Mouse (Mus musculus): ENCODE measurements at regions not wholly inside any gene's neighbourhood (a gene's known extent, or its start where the extent isn't known, plus 50 kb on each side); places are given as distances from the start of the nearest gene placed in this dataset.

GRCm38 (mm10) chr6:117775304-117776050 lies 65.5 kb upstream of the Zfp637 start:
- H3K9me3 ChIP-seq: no peaks in the 10 kb centered on the region
- no peaks in the 10 kb centered on the region for H3K27me3 ChIP-seq (ENCODE audit: insufficient read depth, poor library complexity, severe bottlenecking)
- H3K4me3 ChIP-seq: no peak overlapping the region
- 86% methylated on average over 11 of the region's 11 CpGs for WGBS
- DNase-seq (ENCODE audit: low spot score): no peak
- no peaks in the 10 kb centered on the region for H3K4me1 ChIP-seq (replicated peaks)
- no peak overlapping the region for H3K27ac ChIP-seq
- H3K36me3 ChIP-seq: no peaks in the 10 kb centered on the region

GRCm38 (mm10) chr6:117778027-117778426 lies 63.0 kb upstream of the Zfp637 start:
- no peak overlapping the region for H3K4me3 ChIP-seq
- no peaks in the 10 kb centered on the region for H3K36me3 ChIP-seq
- H3K4me1 ChIP-seq (replicated peaks): no peaks in the 10 kb centered on the region
- no peaks in the 10 kb centered on the region for H3K27me3 ChIP-seq (ENCODE audit: insufficient read depth, poor library complexity, severe bottlenecking)
- H3K27ac ChIP-seq: no peak overlapping the region
- WGBS: 76% methylated on average over 2 of the region's 2 CpGs
- no peaks in the 10 kb centered on the region for H3K9me3 ChIP-seq
- no peak for DNase-seq (ENCODE audit: low spot score)

- Histone ChIP-seq H3K27me3 (ENCODE audit: insufficient read depth, poor library complexity, severe bottlenecking) (no peaks in the 10 kb centered on the region), H3K4me1 (replicated peaks) (no peaks in the 10 kb centered on the region), H3K27ac (no peak overlapping the region), H3K4me3 (no peak overlapping the region), H3K9me3 (no peaks in the 10 kb centered on the region), H3K36me3 (no peaks in the 10 kb centered on the region)
- DNase-seq (ENCODE audit: low spot score): no peak
- WGBS: 84% methylated on average over 8 of the region's 8 CpGs
Observed at GRCm38 (mm10) chr6:117778481-117778880, 62.5 kb upstream of the Zfp637 start.

GRCm38 (mm10) chr6:117779020-117779419 lies 62.0 kb upstream of the Zfp637 start:
- H3K27ac ChIP-seq: no peak overlapping the region
- H3K27me3 ChIP-seq (ENCODE audit: insufficient read depth, poor library complexity, severe bottlenecking): no peaks in the 10 kb centered on the region
- DNase-seq (ENCODE audit: low spot score): no peak
- WGBS: 87% methylated on average over 7 of the region's 7 CpGs
- H3K4me1 ChIP-seq (replicated peaks): no peaks in the 10 kb centered on the region
- no peaks in the 10 kb centered on the region for H3K9me3 ChIP-seq
- H3K36me3 ChIP-seq: no peaks in the 10 kb centered on the region
- no peak overlapping the region for H3K4me3 ChIP-seq

- H3K4me1 ChIP-seq (replicated peaks): no peaks in the 10 kb centered on the region
- H3K36me3 ChIP-seq: no peaks in the 10 kb centered on the region
- no peaks in the 10 kb centered on the region for H3K27me3 ChIP-seq (ENCODE audit: insufficient read depth, poor library complexity, severe bottlenecking)
- H3K4me3 ChIP-seq: no peak overlapping the region
- no peak overlapping the region for H3K27ac ChIP-seq
- no peaks in the 10 kb centered on the region for H3K9me3 ChIP-seq
- 82% methylated on average over 12 of the region's 12 CpGs for WGBS
- DNase-seq (ENCODE audit: low spot score): no peak
Observed at GRCm38 (mm10) chr6:117788580-117789540, 52.1 kb upstream of the Zfp637 start.

- 90% methylated on average over 6 of the region's 6 CpGs for WGBS
- no peak for DNase-seq (ENCODE audit: low spot score)
Observed at GRCm38 (mm10) chr6:117790581-117790980, 50.4 kb upstream of the Zfp637 start.

More at GRCm38 (mm10) chr6:117790581-117790980, 50.4 kb upstream of the Zfp637 start:
- H3K27me3 ChIP-seq (ENCODE audit: insufficient read depth, poor library complexity, severe bottlenecking): no peaks in the 10 kb centered on the region
- H3K4me3 ChIP-seq: no peak overlapping the region
- no peak overlapping the region; the same call in 1 of the 2 replicates for H3K27ac ChIP-seq
- no peaks in the 10 kb centered on the region for H3K4me1 ChIP-seq (replicated peaks)
- no peaks in the 10 kb centered on the region for H3K36me3 ChIP-seq
- H3K9me3 ChIP-seq: no peaks in the 10 kb centered on the region
